Mouse (Mus musculus) CH12.LX (cell line): Measurements from ENCODE around the gene Smarcc2. TPM values are rescaled to one million over a fixed set of nuclear protein-coding genes. Genes with fewer than 3 reads are reported as not detected.

ENCODE experiments used
- DNase-seq: peaks from one replicate; pipeline ENCODE4 v3.0.0-alpha.2; 2013; ENCODE audit errors: extremely low read depth
- H3K27ac ChIP-seq: 2 replicates; pipeline ENCODE4 v1.5.1; 2012; ENCODE audit warnings: low read depth, mild to moderate bottlenecking, control low read depth, moderate library complexity; ENCODE audit not compliant: insufficient read depth
- H3K27me3 ChIP-seq: replicated peaks from 2 replicates; pipeline ENCODE3; 2012; ENCODE audit warnings: inconsistent platforms
- H3K36me3 ChIP-seq, 2 experiments: replicated peaks in 1 of 2; 2 replicates each; pipeline versions ENCODE3 to v1.6.1; 2012; ENCODE audit warnings: inconsistent platforms in 1 of 2, low read length in 1 of 2, mild to moderate bottlenecking in 1 of 2, mixed read lengths in 1 of 2, moderate library complexity in 1 of 2; ENCODE audit not compliant: control insufficient read depth in 1 of 2, insufficient read depth in 1 of 2
- H3K4me1 ChIP-seq, 2 experiments: 2 replicates each; pipeline ENCODE4 v1.6.1; 2012; ENCODE audit warnings: inconsistent platforms in 1 of 2, moderate library complexity in 1 of 2; ENCODE audit not compliant: insufficient read depth in 2 of 2, control insufficient read depth in 1 of 2
- H3K4me2 ChIP-seq: 2 replicates; pipeline ENCODE4 v1.6.1; 2012; ENCODE audit warnings: low read depth, mild to moderate bottlenecking, control low read depth; ENCODE audit not compliant: poor library complexity, insufficient read depth, severe bottlenecking
- H3K4me3 ChIP-seq, 3 experiments: fragments of 150-350 bp in 1 of 3; sonication (generic) in 1 of 3; replicated peaks in 1 of 3; 2 replicates each; pipeline versions ENCODE3 to v1.5.1; 2011 to 2012; ENCODE audit warnings: low read depth in 2 of 3, low read length in 2 of 3, mild to moderate bottlenecking in 2 of 3, moderate library complexity in 2 of 3, control low read depth in 1 of 3, improper control_type of control experiment in 1 of 3, inconsistent platforms in 1 of 3, mixed read lengths in 1 of 3; ENCODE audit not compliant: poor library complexity in 1 of 3
- H3K79me2 ChIP-seq: replicated peaks from 2 replicates; pipeline ENCODE4 v1.6.1; 2012; ENCODE audit warnings: mild to moderate bottlenecking, moderate library complexity; ENCODE audit not compliant: control insufficient read depth, poor library complexity, insufficient read depth, severe bottlenecking; ENCODE audit errors: extremely low read depth
- H3K9ac ChIP-seq: 2 replicates; pipeline ENCODE4 v1.6.1; 2012; ENCODE audit warnings: low read depth, mild to moderate bottlenecking, control low read depth, moderate library complexity; ENCODE audit not compliant: insufficient read depth
- H3K9me3 ChIP-seq: replicated peaks from 2 replicates; pipeline ENCODE3; 2012; ENCODE audit warnings: low read length, inconsistent platforms, mixed read lengths
- BHLHE40 ChIP-seq: IDR thresholded peaks from 2 replicates; pipeline ENCODE4 v1.6.1; 2011; ENCODE audit warnings: mild to moderate bottlenecking, low read depth, low read length, improper control_type of control experiment
- E2F4 ChIP-seq: IDR thresholded peaks from 2 replicates; pipeline ENCODE4 v1.6.1; 2011; ENCODE audit warnings: low read depth, low read length, improper control_type of control experiment; ENCODE audit not compliant: insufficient replicate concordance
- ELF1 ChIP-seq: IDR thresholded peaks from 2 replicates; pipeline ENCODE4 v1.6.1; 2014; ENCODE audit warnings: low read depth, mild to moderate bottlenecking, inconsistent platforms, low read length, improper control_type of control experiment
- EP300 ChIP-seq: IDR thresholded peaks from 2 replicates; pipeline ENCODE4 v1.6.1; 2011; ENCODE audit warnings: low read length, improper control_type of control experiment
- HCFC1 ChIP-seq: IDR thresholded peaks from 2 replicates; pipeline ENCODE4 v1.6.1; 2012; ENCODE audit warnings: low read depth, mild to moderate bottlenecking, inconsistent platforms, low read length, improper control_type of control experiment
- IRF4 ChIP-seq: IDR thresholded peaks from 2 replicates; pipeline ENCODE4 v1.6.1; 2014; ENCODE audit warnings: low read depth, mild to moderate bottlenecking, inconsistent platforms, low read length, improper control_type of control experiment
- JUN ChIP-seq: IDR thresholded peaks from 2 replicates; pipeline ENCODE4 v1.6.1; 2011; ENCODE audit warnings: low read depth, mild to moderate bottlenecking, low read length, improper control_type of control experiment, moderate library complexity; ENCODE audit not compliant: insufficient read depth
- KAT2A ChIP-seq: IDR thresholded peaks from 2 replicates; pipeline ENCODE4 v1.6.1; 2012; ENCODE audit warnings: low read length, improper control_type of control experiment, inconsistent platforms; ENCODE audit not compliant: insufficient replicate concordance
- MAFK ChIP-seq: IDR thresholded peaks from 2 replicates; pipeline ENCODE4 v1.6.1; 2011; ENCODE audit warnings: low read length, improper control_type of control experiment; ENCODE audit not compliant: insufficient replicate concordance
- MEF2A ChIP-seq: IDR thresholded peaks from 2 replicates; pipeline ENCODE4 v1.6.1; 2014; ENCODE audit warnings: low read depth, mild to moderate bottlenecking, inconsistent platforms, low read length, improper control_type of control experiment, borderline replicate concordance
- MXI1 ChIP-seq: IDR thresholded peaks from 2 replicates; pipeline ENCODE4 v1.6.1; 2011; ENCODE audit warnings: mild to moderate bottlenecking, low read depth, low read length, improper control_type of control experiment
- NELFE ChIP-seq: IDR thresholded peaks from 2 replicates; pipeline ENCODE4 v1.6.1; 2011; ENCODE audit warnings: low read depth, low read length, improper control_type of control experiment
- NRF1 ChIP-seq: IDR thresholded peaks from 2 replicates; pipeline ENCODE4 v1.6.1; 2014; ENCODE audit warnings: low read depth, mild to moderate bottlenecking, inconsistent platforms, low read length, improper control_type of control experiment, moderate library complexity
- POLR2A ChIP-seq: IDR thresholded peaks from 2 replicates; pipeline ENCODE4 v1.6.1; 2011; ENCODE audit warnings: low read depth, mild to moderate bottlenecking, improper control_type of control experiment, low read length
- POLR2AphosphoS2 ChIP-seq: IDR thresholded peaks from 2 replicates; pipeline ENCODE4 v1.6.1; 2011; ENCODE audit warnings: low read depth, low read length, improper control_type of control experiment
- RAD21 ChIP-seq: IDR thresholded peaks from 2 replicates; pipeline ENCODE4 v1.6.1; 2011; ENCODE audit warnings: low read depth, mild to moderate bottlenecking, low read length, improper control_type of control experiment, moderate library complexity
- RCOR1 ChIP-seq: conservative IDR thresholded peaks from 2 replicates; pipeline ENCODE4 v1.6.1; 2012; ENCODE audit warnings: low read depth, mild to moderate bottlenecking, inconsistent platforms, low read length, improper control_type of control experiment
- SIN3A ChIP-seq: IDR thresholded peaks from 2 replicates; pipeline ENCODE4 v1.6.1; 2012; ENCODE audit warnings: low read length, improper control_type of control experiment, inconsistent platforms
- USF1 ChIP-seq: IDR thresholded peaks from 2 replicates; pipeline ENCODE4 v1.6.1; 2014; ENCODE audit warnings: low read depth, mild to moderate bottlenecking, inconsistent platforms, low read length, improper control_type of control experiment
- ZMIZ1 ChIP-seq: IDR thresholded peaks from 2 replicates; pipeline ENCODE4 v1.6.1; 2012; ENCODE audit warnings: low read depth, mild to moderate bottlenecking, inconsistent platforms, low read length, improper control_type of control experiment
- ZNF384 ChIP-seq: IDR thresholded peaks from 2 replicates; pipeline ENCODE4 v1.6.1; 2012; ENCODE audit warnings: low read depth, low read length, improper control_type of control experiment, inconsistent platforms
- dilution Hi-C: fragments of 300-500 bp; cut with MboI; formaldehyde crosslinking; loops from 2 replicates; pipeline ENCODE4 v1.14.3; 2020; ENCODE audit warnings: low sequenced_read_pairs; ENCODE audit not compliant: extremely low pct_unique_long_range_greater_than_20kb, extremely low pct_ligation_motif_present
- in situ Hi-C: fragments of 300-500 bp; cut with MboI; formaldehyde crosslinking; loops from 3 replicates; pipeline ENCODE4 v1.14.3; 2019; ENCODE audit warnings: low sequenced_read_pairs, low pct_ligation_motif_present, low pct_unique_long_range_greater_than_20kb, mixed read lengths
- polyA plus RNA-seq: library from polyadenylated mRNA; unstranded; fragments of >175 nt; gene quantifications from 2 replicates; pipeline ENCODE4 v1.2.1, GENCODE M21; 2012; ENCODE audit warnings: low read depth; ENCODE audit not compliant: insufficient read length
- total RNA-seq, 2 experiments: library from RNA; depleted of rRNA; stranded (reverse); fragments of 300-350 nt in 1 of 2; fragments of >200 nt in 1 of 2; gene quantifications; 2 replicates each; pipeline ENCODE4 v1.2.3; 2012 to 2014

Smarcc2 gene
- total and polyA plus RNA-seq, 3 experiments: 6.1 to 42.6 (median 24.8) TPM

GRCm38 (mm10) chr10:128451014-128451413 lies 8.0 kb upstream of the Smarcc2 start:
- no peak overlapping the region for H3K27ac ChIP-seq
- dilution Hi-C loops: no loop called here
- H3K27me3 ChIP-seq: no peaks in the 10 kb centered on the region
- in situ Hi-C loops: no loop called here
- H3K4me1 ChIP-seq: peaks cover 0 to 7% of the 10 kb centered on the region in 2 experiments; a peak in 2 of 4 replicates
- H3K4me2 ChIP-seq: no peak overlapping the region
- no peak for DNase-seq
- no peak for TF ChIP-seq POLR2AphosphoS2
- TF ChIP-seq EP300: no peak
- TF ChIP-seq E2F4: no peak
- no peak for TF ChIP-seq RAD21
- TF ChIP-seq USF1: no peak
- no peak for TF ChIP-seq RCOR1
- TF ChIP-seq ZNF384: no peak
- no peak for TF ChIP-seq ZMIZ1
- no peak for TF ChIP-seq KAT2A
- TF ChIP-seq MXI1: no peak
- TF ChIP-seq BHLHE40: no peak
- TF ChIP-seq JUN: no peak
- TF ChIP-seq ELF1: no peak
- no peak for TF ChIP-seq SIN3A
- TF ChIP-seq HCFC1: no peak
- TF ChIP-seq MEF2A: no peak
- no peak for TF ChIP-seq IRF4
- TF ChIP-seq POLR2A: no peak
- TF ChIP-seq NELFE: no peak
- no peak for TF ChIP-seq NRF1
- no peaks in the 10 kb centered on the region for H3K36me3 ChIP-seq
- H3K9ac ChIP-seq: no peak overlapping the region
- H3K79me2 ChIP-seq: no peaks in the 10 kb centered on the region
- no peak overlapping the region for H3K4me3 ChIP-seq
- no peaks in the 10 kb centered on the region for H3K9me3 ChIP-seq

- DNase-seq: no peak
- peak; percentile 64; the same call in 1 of the 2 replicates for TF ChIP-seq MAFK
- no peak for TF ChIP-seq ELF1
- Histone ChIP-seq H3K36me3 (no peaks in the 10 kb centered on the region), H3K4me2 (no peak overlapping the region), H3K4me1 (peaks cover 0 to 15% of the 10 kb centered on the region in 2 experiments; a peak in 2 of 4 replicates), H3K4me3 (no peak overlapping the region), H3K27ac (no peak overlapping the region), H3K9me3 (no peaks in the 10 kb centered on the region), H3K79me2 (peaks cover under 1% of the 10 kb centered on the region), H3K27me3 (no peaks in the 10 kb centered on the region), H3K9ac (no peak overlapping the region)
- in situ Hi-C loops: no loop called here
- dilution Hi-C loops: no loop called here
Measured at GRCm38 (mm10) chr10:128454471-128454870, 4.6 kb upstream of the Smarcc2 start.
